Mouse (Mus musculus) ovary, postnatal 36 days (tissue): Measurements from ENCODE around the gene Tmem140.

ENCODE experiments used
- DNase-seq: peaks from one replicate; pipeline ENCODE4 v3.0.0; 2022; ENCODE audit warnings: low spot score, mixed read lengths

Gene Tmem140

GRCm38 (mm10) chr6:34907696-34908260 is 44.8 kb downstream of the Tmem140 start:
- DNase-seq = no peak

- no peak for DNase-seq
Measured at GRCm38 (mm10) chr6:34909631-34910345, 46.8 kb downstream of the Tmem140 start.

GRCm38 (mm10) chr6:34910371-34911219 is 47.6 kb downstream of the Tmem140 start, which contains the start of gene Wdr91:
Gene Wdr91 (minus strand): TSS chr6:34910876.
- peak; percentile 94 for DNase-seq

GRCm38 (mm10) chr6:34913341-34914040 is 50.5 kb downstream of the Tmem140 start:
- no peak for DNase-seq

- DNase-seq = no peak
Measured at GRCm38 (mm10) chr6:34914462-34914861, 51.5 kb downstream of the Tmem140 start.

- no peak for DNase-seq
Measured at GRCm38 (mm10) chr6:34919146-34919545, 56.2 kb downstream of the Tmem140 start.

- no peak for DNase-seq
Measured at GRCm38 (mm10) chr6:34919956-34920355, 57.0 kb downstream of the Tmem140 start, which contains the start of gene Stra8. Gene Stra8 (plus strand): TSS chr6:34920163.

GRCm38 (mm10) chr6:34920631-34921030 is 57.7 kb downstream of the Tmem140 start:
- no peak for DNase-seq

GRCm38 (mm10) chr6:34921941-34922340 is 59.0 kb downstream of the Tmem140 start:
- DNase-seq = peak; percentile 43
